Mouse (Mus musculus) bone marrow, adult 2 months (tissue): ENCODE measurements around the gene 2900026A02Rik. TPM values are rescaled to one million over a fixed set of nuclear protein-coding genes. Genes with fewer than 3 reads are reported as not detected.

Experiments used
- H3K27ac ChIP-seq: fragments of 200-500 bp; 2 replicates; pipeline ENCODE4 v1.5.1; 2012; ENCODE audit warnings: low read depth, mild to moderate bottlenecking, control low read depth, inconsistent platforms, low read length; ENCODE audit not compliant: control insufficient read depth, poor library complexity, insufficient read depth
- H3K4me1 ChIP-seq: fragments of 200-500 bp; 2 replicates; pipeline ENCODE4 v1.6.1; 2011; ENCODE audit warnings: low read length; ENCODE audit not compliant: control insufficient read depth, insufficient read depth
- H3K4me3 ChIP-seq: fragments of 200-500 bp; replicated peaks from 2 replicates; pipeline ENCODE3; 2011; ENCODE audit warnings: mild to moderate bottlenecking, low read depth, low read length, control low read depth; ENCODE audit not compliant: control insufficient read depth
- CTCF ChIP-seq: fragments of 200-500 bp; IDR thresholded peaks from 2 replicates; pipeline ENCODE4 v1.5.1; 2011; ENCODE audit warnings: low read length, control low read depth; ENCODE audit not compliant: control insufficient read depth, insufficient read depth
- POLR2A ChIP-seq: fragments of 200-500 bp; IDR thresholded peaks from 2 replicates; pipeline ENCODE4 v1.6.1; 2011; ENCODE audit warnings: low read depth, mild to moderate bottlenecking, control low read depth, low read length, borderline replicate concordance; ENCODE audit not compliant: control insufficient read depth
- WGBS: fragments of 180-500 bp; shearing (Covaris S2); methylation state at CpG from one replicate; pipeline ENCODE4 v1.1.7; 2018; 5-methylcytosine and 5-hydroxymethylcytosine counted together
- polyA plus RNA-seq: library from polyadenylated mRNA; stranded (reverse); fragments of >200 nt; gene quantifications from 2 replicates; pipeline ENCODE4 v1.2.4, GENCODE M21; 2011; ENCODE audit warnings: low replicate concordance; ENCODE audit not compliant: missing spikeins, insufficient read depth, insufficient read length

2900026A02Rik gene
- 1.5 and 4.1 TPM in 2 replicates for polyA plus RNA-seq

GRCm38 (mm10) chr5:113221147-113221865 lies at the start of gene 2900026A02Rik:
Gene 2900026A02Rik (minus strand): TSS chr5:113221236.
- no peaks in the 10 kb centered on the region for H3K4me1 ChIP-seq
- TF ChIP-seq CTCF (peak; percentile 36; the same call in 1 of the 2 replicates), POLR2A (no peak)
- WGBS = 8% methylated on average over 58 of the region's 62 CpGs
- no peak within 1 kb of the TSS; the same call in 1 of the 2 replicates for H3K27ac ChIP-seq
- H3K4me3 ChIP-seq = peak within 1 kb of the TSS; percentile 27

- Histone ChIP-seq H3K4me3 (no peak overlapping the region), H3K4me1 (no peaks in the 10 kb centered on the region), H3K27ac (no peak overlapping the region)
- 69% methylated on average over 3 of the region's 3 CpGs for WGBS
- TF ChIP-seq CTCF = no peak
- TF ChIP-seq POLR2A = no peak
Measured at GRCm38 (mm10) chr5:113270043-113270442, 49.0 kb upstream of the 2900026A02Rik start.

- Histone ChIP-seq H3K4me3 (no peak overlapping the region), H3K27ac (no peak overlapping the region), H3K4me1 (no peaks in the 10 kb centered on the region)
- TF ChIP-seq POLR2A (no peak), CTCF (no peak)
Measured at GRCm38 (mm10) chr5:113268246-113268645, 47.2 kb upstream of the 2900026A02Rik start.

GRCm38 (mm10) chr5:113265637-113266036 lies 44.6 kb upstream of the 2900026A02Rik start:
- Histone ChIP-seq H3K4me3 (no peak overlapping the region), H3K4me1 (no peaks in the 10 kb centered on the region), H3K27ac (no peak overlapping the region)
- TF ChIP-seq CTCF (no peak), POLR2A (no peak)
- 81% methylated on average over 8 of the region's 8 CpGs for WGBS

GRCm38 (mm10) chr5:113250806-113251205 lies 29.8 kb upstream of the 2900026A02Rik start:
- H3K4me1 ChIP-seq = no peaks in the 10 kb centered on the region
- no peak overlapping the region for H3K4me3 ChIP-seq
- TF ChIP-seq CTCF (no peak), POLR2A (no peak)
- no peak overlapping the region for H3K27ac ChIP-seq
- WGBS = 93% methylated on average over 11 of the region's 11 CpGs

- Histone ChIP-seq H3K4me1 (no peaks in the 10 kb centered on the region), H3K27ac (no peak overlapping the region), H3K4me3 (no peak overlapping the region)
- TF ChIP-seq POLR2A = no peak
- no peak for TF ChIP-seq CTCF
- WGBS = 74% methylated on average over 8 of the region's 8 CpGs
Measured at GRCm38 (mm10) chr5:113249263-113249930, 28.4 kb upstream of the 2900026A02Rik start.

GRCm38 (mm10) chr5:113230196-113230595 lies 9.2 kb upstream of the 2900026A02Rik start:
- TF ChIP-seq CTCF (no peak), POLR2A (no peak)
- WGBS = 77% methylated on average over 5 of the region's 5 CpGs
- no peak overlapping the region for H3K27ac ChIP-seq
- H3K4me3 ChIP-seq = no peak overlapping the region
- H3K4me1 ChIP-seq = no peaks in the 10 kb centered on the region

GRCm38 (mm10) chr5:113226632-113227102 lies 5.6 kb upstream of the 2900026A02Rik start, which contains the start of gene Tmem211:
Gene Tmem211 (plus strand): TSS chr5:113226909.
- TF ChIP-seq CTCF (peak; percentile 78), POLR2A (no peak)
- H3K4me1 ChIP-seq = no peaks in the 10 kb centered on the region
- H3K4me3 ChIP-seq = no peak within 1 kb of the TSS
- WGBS = under 1% methylated on average over 13 of the region's 13 CpGs
- H3K27ac ChIP-seq = no peak within 1 kb of the TSS
